Mouse (Mus musculus) c-Kit-positive CD71-positive TER-119-positive erythroid progenitor cells, embryonic 14.5 days (primary cell): ENCODE results near the gene Slc7a4.

Experiments used
- DNase-seq: peaks from one replicate; pipeline ENCODE4 v3.0.0-alpha.2; 2013; ENCODE audit warnings: low spot score

Gene Slc7a4

GRCm38 (mm10) chr16:17561751-17562208, 21.2 kb downstream of the Slc7a4 start, which contains the start of gene P2rx6:
TSS of gene P2rx6 (plus strand) at chr16:17561885.
- DNase-seq, result no peak

GRCm38 (mm10) chr16:17561128-17561750, 21.8 kb downstream of the Slc7a4 start, which contains the start of gene Lrrc74b:
TSS of gene Lrrc74b (minus strand) at chr16:17561247.
- DNase-seq, result no peak

- DNase-seq, result no peak
These were observed 23.5 kb downstream of the Slc7a4 start for GRCm38 (mm10) chr16:17559396-17560027.

GRCm38 (mm10) chr16:17558811-17559210, 24.2 kb downstream of the Slc7a4 start:
- no peak for DNase-seq

DNA sequence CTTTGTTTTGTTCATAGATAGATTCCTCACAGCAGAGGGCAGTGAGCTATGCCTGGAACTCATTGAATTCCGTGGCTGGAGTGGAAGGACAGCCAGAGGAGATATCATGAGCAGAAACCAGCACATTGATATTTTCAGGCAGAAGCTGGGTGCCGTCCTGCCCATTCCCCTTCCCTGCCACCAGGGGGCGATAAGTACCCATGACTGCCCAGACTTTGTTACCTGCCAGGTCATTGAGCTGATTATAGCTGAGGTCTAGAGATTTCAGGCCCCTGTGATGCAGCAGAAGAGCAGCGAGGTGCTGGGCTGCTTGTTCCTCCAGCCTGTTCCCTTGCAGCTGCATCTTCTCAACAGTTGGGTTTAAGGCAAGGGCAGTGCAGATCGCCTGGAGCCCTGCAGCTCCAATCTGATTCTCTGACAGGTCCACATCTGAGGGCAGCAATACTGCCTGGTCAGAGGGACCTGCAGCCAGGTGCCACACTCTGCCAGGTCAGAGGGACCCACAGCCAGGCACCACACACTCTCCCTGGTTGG, 25.0 kb downstream of the Slc7a4 start:
- DNase-seq, result peak; percentile 69

DNA sequence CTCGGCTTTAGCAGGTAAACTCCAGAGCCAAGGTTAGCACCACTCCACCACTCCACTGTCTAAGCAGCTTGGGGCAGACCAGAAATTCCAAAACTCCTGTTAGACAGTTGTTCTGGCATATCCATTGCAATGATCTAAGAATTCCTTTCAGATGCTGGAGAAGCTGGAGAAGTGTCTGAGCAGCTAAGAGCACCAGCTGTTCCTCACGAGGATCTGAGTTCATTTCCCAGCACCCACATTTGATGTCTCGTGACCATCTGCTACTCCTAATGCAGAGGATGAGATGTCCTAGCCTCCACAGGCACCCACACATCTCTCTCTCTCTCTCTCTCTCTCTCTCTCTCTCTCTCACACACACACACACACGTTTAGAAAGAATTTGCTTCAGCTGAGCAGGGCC, 26.1 kb downstream of the Slc7a4 start:
- DNase-seq, result no peak

GRCm38 (mm10) chr16:17556180-17556579, 26.8 kb downstream of the Slc7a4 start:
- DNase-seq, result no peak

DNA sequence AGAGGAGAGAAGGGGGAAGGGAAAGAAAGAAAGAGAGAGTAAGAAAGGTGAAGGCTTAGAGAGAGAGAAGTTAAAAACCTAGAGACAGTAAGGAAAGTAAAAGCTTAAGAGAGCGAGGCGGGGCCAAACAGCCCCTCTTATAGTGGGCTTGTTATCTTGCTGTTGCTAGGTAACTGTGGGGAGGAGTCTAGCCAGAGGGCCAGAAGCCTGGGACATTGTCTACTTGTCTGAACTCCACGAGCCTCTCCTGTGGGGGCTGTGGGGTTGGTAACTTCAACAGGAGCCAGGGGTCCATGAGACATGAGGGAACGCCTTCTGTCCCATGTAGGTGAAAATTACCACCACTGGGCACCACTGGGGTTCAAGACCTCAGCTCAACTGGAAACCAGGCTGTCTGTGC, 28.3 kb downstream of the Slc7a4 start:
- peak; percentile 65 for DNase-seq

DNA sequence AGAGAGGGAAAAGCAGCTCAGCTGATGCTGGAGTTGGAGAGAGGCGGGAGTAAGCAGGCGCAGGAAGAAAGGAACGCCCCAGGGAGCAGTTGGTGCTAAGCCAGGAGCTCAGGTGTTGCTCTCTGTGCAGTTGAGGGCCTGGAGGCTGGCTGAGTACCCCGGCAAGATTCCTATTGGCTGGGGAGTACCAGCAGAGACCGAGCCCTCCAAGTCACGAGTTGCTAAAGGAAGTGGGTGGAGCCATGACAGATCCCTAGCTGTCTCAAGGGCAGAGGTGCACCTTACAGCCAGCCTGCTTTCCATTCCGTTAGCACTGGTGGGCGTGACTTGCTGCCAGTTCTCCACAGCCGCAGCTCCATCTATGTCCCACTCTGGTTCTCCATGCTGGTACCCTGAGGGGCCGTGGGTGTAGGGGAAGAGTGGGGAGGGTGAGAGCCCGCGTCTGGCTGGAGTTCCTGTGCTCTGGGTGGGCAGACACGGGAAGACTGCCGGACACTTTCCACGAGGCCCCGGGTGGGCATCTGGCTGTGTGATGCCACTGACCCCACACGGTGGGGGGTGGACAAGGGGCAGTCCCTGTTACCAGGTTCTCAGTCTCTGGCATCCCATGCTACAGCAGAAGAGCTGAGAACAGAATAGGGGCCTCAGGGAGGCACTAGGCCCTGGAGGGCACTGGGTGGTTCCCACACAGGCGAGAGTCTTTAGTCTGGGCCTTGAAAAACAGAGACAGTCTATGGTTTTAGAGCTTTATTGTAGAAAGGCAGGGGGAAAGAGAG, 28.9 kb downstream of the Slc7a4 start:
- DNase-seq, result peak; percentile 72

DNA sequence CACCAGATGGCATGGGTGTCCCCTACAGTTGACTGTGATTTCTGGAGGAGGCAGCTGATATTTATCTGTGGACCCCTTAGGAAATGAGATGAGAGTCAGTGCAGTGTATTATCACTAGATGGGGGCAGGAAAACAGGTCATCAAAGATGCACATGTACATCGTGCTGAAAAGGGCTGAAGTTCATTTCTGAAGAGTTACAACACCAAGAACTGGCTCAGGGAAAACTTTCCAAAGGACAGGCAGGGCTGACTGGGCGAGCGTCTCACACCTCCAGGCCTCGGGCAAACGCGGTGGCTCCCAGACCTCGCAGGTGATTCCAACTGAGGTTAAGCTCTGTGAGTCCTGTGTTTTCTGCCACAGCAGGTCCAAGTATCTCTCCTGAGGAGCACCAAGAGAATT, 30.2 kb downstream of the Slc7a4 start:
- no peak for DNase-seq

GRCm38 (mm10) chr16:17542632-17543031, 40.4 kb downstream of the Slc7a4 start:
- no peak for DNase-seq

DNA sequence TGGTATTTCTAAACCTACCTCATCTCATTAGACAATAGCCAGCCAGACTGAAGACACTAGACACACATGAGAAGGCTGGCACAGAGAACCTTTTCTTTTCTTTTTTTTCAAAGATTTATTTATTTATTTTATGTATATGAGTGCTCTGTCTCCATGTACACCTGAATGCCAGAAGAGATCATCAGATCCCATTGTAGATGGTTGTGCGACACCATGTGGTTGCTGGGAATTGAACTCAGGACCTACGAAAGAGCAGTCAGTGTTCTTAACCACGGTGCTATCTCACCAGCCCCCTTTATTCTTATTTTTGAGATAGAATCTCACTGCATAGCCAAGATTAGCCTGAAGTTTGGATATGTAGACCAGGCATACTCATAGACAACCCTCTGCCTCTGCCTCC, 46.4 kb downstream of the Slc7a4 start:
- DNase-seq, result no peak

DNA sequence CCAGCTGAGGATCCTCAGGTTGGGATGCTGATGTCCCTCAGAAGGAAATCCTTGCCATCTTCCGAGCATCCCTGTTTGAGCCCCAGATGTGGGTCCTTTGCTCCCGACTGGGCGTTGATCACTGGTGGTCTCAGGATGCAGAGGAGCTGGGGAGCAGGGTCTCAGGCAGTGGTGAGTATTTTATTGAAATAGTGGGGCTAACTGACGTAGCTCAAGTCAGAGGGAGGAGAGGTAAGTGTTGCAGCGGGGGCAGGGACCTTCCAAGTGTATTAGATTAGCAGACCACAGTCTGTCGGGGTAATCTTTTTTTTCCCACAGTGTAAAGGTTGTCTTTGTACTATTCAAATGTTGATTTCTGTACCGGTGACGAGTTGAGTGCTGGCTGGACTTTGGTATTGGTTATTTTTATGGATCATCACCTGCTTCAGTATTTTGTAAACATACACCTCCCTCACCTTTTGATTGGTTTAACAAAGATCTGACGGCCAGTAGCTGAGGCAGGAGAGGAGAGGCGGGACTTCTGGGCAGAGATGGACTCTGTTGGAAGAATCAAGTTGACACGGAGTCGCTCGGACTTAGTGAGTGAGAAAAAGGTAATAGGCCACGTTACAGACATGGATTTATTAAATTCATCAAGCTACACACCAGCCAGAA, 50.2 kb downstream of the Slc7a4 start:
- no peak for DNase-seq

- DNase-seq, result no peak
These were observed 50.7 kb downstream of the Slc7a4 start for GRCm38 (mm10) chr16:17532271-17532670.

DNA sequence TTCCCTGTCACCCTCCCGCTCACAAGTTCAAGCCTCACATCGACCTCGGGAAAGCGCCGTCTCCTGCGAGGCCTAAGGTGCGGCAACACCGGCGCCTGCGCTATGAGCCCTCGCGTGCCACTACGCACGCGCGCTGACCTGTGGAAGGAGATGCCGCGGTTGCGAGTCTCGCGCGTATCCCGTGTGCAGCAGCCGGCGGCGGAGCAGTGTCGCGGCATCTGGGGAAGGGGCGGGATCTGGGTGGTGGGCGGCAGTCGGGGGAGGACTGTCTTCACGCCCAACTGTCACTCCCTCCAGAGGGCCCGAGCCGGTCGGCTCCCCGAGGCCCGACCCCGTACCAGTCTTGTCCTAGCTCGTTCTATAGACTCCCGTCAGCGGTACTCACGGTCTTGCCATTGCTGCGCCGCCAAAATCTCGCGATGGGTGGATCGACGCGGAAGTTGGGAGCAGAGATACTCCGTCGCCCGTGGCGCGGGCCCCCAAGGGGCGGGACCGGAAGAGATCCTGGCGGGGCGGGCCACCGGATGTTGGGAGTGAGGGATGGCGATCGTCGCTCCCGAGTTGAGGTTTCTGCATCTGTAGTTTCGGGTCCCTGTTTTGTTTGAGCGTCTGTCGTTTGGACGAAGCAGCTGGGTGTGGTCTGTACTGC, 52.2 kb downstream of the Slc7a4 start, which contains the start of gene Thap7:
Thap7 (minus strand) TSS at position 497 of the 649 bp plus-strand sequence.
- peak; percentile 96 for DNase-seq

GRCm38 (mm10) chr16:17529981-17530586, 52.9 kb downstream of the Slc7a4 start:
- no peak for DNase-seq

- DNase-seq, result no peak
These were observed 54.7 kb downstream of the Slc7a4 start for GRCm38 (mm10) chr16:17528276-17528675.

GRCm38 (mm10) chr16:17527606-17528005, 55.4 kb downstream of the Slc7a4 start:
- no peak for DNase-seq

- no peak for DNase-seq
These were observed 56.8 kb downstream of the Slc7a4 start for GRCm38 (mm10) chr16:17526223-17526622.

GRCm38 (mm10) chr16:17525524-17525923, 57.5 kb downstream of the Slc7a4 start:
- no peak for DNase-seq

DNA sequence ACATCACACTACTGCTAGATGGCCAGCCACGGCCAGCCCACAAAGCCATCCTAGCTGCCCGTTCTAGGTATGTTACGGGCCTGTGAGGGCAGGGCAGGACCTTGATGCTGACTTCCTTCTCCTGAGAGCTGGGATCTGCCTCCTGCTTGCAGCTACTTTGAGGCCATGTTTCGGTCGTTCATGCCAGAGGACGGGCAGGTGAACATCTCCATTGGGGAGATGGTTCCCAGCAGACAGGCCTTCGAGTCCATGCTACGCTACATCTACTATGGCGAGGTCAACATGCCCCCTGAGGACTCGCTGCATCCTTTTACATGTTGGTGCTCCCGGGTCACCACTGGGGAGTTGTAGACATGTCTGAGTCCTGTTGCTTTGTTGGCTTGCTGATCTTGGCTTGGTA, 58.9 kb downstream of the Slc7a4 start:
- no peak for DNase-seq
